Mouse (Mus musculus) small intestine, adult 2 months (tissue): ENCODE measurements around the gene Ehd1.

Experiments
- CTCF ChIP-seq: fragments of 200-500 bp; IDR thresholded peaks from 2 replicates; pipeline ENCODE4 v1.5.1; 2012; ENCODE audit warnings: low read depth, mild to moderate bottlenecking, control low read depth, inconsistent platforms, low read length, moderate library complexity, mixed read lengths; ENCODE audit not compliant: insufficient replicate concordance, insufficient read length; ENCODE audit errors: extremely low read depth
- POLR2A ChIP-seq: fragments of 200-500 bp; IDR thresholded peaks from 2 replicates; pipeline ENCODE4 v1.6.1; 2012; ENCODE audit warnings: low read depth, mild to moderate bottlenecking, control low read depth, inconsistent platforms, low read length, moderate library complexity

DNA sequence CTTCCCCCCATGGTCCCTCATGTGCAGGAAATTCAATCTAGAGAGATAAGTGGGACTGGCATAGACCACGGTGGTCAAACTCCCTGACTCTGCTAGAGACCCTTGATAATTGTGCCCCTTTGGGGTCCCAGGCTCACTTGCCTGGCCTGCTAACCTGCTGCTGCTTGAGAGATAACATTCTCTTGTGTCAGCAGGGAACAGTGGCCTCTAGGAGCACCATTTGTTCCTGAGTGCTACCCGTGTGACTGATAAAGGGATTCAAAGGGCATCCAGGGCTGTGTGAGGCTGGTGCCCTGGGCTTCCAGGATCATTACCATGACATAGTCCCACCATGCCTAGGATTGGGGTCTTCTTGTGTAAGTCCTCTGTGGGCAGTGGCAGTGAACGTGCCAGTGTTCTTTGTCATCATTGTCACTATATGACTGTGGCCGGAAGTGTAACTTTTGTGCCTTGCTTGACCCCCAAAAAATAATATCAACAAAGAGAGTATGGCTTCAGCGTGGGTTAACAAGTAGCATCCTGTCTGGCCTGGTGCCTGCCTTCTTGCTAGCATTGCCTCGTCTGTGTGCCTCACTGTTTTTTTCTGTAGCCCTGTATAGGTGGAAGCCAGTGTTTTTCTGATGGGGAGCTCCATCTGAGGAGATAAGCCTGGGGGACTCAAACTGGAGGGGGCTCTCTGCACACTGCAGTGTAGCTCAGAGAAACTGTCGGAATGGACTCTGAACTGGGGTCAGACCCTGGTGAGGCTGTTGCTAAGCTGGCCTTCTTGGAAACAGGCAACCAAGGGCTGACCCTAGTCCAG is 9.3 kb downstream of the Ehd1 start:
- TF ChIP-seq POLR2A (no peak), CTCF (no peak)
